Mouse (Mus musculus): ENCODE measurements around the gene St6galnac3. TPM values are rescaled to one million over a fixed set of nuclear protein-coding genes. Genes with fewer than 3 reads are reported as not detected.

St6galnac3 gene
- total RNA-seq, 2 experiments from 2014 or later: 8.5 to 14.8 TPM

DNA sequence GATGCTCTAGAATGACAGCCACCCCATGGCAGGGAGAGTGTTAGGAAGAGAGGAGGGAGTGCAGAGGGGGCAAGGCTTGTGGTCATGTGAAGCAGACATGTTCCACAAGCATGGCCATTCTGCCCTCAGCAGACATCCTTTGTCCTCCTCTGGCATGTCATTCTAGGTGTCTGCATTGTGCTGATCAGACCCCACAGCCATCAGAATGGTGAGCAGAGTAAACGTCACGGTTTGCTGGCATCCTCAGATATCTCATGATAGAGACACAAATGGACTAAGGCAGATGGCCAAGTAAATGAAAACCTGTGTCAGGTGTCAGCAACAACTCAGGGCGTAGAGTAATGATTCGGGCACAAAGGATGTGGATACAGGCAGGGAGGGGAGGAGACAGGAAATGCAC lies 241.3 kb downstream of the St6galnac3 start:
- no peak for DNase-seq
- intact Hi-C loops (cut with DNase I): no loop called here

DNA sequence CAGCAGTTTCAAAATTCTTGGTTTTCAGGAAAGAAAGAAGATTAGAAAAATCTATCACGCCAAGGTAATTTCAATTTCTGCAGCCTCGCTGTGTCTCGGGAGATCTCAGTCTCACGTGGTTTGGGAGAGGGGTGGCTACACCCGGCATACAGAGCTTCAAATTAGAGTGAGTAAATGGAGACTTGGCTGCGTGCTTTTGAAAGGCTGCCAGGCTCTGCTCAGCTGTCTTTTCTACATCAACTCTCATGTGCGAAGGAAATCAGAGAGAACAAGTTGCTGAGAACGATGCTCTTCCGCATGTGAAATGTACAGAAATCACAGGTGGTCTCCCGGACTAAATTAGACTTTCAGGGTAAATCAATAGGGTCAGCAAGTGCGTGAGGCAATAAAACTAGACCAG lies 242.9 kb downstream of the St6galnac3 start:
- no peak for DNase-seq
- intact Hi-C loops (cut with DNase I): no loop called here

- intact Hi-C loops (cut with DNase I): no loop called here
Measured at GRCm38 (mm10) chr3:153481012-153481411, 244.0 kb downstream of the St6galnac3 start.

GRCm38 (mm10) chr3:153480636-153481006 lies 244.4 kb downstream of the St6galnac3 start:
- intact Hi-C loops (cut with DNase I): no loop called here
- no peak for DNase-seq

More at GRCm38 (mm10) chr3:153481012-153481411, 244.0 kb downstream of the St6galnac3 start:
- DNase-seq: no peak

DNA sequence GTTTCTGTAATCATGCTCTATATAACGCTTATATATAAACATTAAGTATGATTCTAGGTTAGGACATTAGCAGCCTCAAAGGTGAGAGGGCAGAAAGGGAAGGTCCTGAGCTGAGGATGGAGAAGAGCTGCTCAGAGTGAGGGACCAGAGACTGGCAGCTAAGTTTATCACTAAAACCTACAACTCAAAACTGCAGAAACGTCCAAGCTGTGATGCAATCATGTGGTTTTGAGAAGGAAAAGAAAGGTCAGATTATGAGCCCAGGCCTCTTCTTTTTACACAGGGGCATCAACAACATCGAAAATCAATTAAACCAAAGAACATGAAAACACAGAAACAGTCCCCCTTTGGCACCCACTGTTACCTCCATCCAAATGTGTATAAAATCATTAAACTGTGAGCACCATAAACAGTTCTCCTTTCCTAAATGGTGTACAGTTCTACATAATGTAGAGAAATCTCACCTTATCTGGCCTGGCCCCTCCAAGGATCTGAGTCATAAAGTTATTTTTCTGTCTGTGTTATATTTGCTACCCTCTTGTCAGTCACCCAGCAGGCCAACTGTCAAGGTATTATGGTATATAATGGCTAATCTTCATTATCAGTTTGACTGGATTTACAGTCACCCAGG lies 244.9 kb downstream of the St6galnac3 start:
- DNase-seq: no peak
- intact Hi-C loops (cut with DNase I): no loop called here

GRCm38 (mm10) chr3:153475919-153476318 lies 249.1 kb downstream of the St6galnac3 start:
- intact Hi-C loops (cut with DNase I): no loop called here
- DNase-seq: no peak

DNA sequence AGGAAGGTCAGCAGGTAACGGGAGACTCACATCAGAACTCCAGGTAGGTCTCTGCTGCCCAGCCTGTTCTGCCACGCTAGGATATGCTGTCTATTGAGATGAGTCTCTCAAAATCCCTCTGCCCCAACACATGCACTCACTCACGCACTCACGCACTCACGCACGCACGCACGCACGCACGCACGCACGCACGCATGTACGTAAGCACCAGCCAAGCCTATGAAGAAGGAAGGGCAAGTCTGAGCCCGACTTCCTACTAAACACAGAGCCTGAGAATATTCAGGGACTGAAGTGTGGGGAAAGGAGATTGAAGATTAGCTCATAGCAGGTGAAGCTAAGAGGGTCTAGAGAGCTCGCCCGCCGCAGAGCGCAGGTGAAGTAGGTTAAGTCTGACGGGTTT lies 249.5 kb downstream of the St6galnac3 start:
- intact Hi-C loops (cut with DNase I): no loop called here
- DNase-seq: no peak

DNA sequence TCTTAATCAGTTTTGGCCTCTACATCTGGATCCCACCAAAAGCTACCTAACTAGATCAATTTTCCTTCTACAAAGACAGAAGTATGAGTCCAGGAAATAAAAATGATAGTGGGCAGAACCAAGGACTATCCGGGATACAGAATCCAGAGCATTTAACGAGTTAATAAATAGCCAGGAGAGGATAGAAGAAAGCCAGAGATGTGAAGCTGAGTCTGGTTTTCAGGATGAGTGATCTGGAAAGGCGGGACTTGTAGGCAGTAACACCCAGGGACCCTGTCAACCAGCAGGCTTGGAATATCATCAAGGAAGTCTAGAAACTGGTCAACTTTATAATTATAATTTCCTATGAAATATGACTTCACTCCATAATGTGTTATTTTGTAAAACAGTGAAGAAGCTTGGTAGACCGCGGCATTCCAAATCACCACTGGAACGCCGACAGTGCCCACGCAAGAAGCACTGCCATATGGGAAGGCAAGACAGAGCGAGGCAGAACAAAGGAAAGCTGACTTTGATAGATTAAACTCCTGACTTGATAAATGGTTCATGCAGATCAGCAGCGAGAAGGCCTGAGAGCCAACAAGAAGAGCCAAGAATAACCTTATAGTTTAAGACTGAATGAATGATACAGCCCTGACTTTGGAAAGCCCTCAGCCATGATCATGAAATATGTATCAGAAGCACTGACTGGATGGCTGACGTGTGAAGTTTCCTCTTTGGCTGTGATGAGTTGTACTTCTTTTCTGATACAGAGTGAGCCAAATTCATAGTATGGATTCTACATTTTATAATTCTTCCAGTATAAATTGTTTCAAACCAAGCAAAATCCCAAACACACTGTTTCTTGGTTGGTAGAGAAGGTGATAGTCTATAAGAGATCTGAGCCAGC lies 252.1 kb downstream of the St6galnac3 start:
- intact Hi-C loops (cut with DNase I): no loop called here
- DNase-seq: no peak

DNA sequence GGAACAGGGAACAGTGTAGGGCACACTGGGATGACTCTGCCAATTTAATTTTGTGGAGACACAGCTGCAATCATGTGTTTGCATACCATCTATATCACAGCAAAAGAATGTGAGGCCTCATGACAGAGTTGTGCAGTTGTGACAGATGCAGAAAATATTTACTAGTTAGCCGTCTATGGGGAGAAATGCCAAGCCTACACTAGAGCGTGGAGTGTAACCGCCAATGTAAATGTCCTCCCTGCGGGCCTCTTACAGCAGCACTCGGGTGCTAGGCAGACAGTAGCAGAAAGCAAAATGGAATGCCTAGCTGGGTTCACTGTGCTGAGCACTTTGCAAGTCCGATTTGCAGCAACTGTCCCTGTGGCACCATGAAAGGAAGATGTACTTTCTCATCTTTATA lies 261.1 kb downstream of the St6galnac3 start:
- DNase-seq: peak in 1 of 2 experiments; percentile 4
- intact Hi-C loops (cut with DNase I): no loop called here

DNA sequence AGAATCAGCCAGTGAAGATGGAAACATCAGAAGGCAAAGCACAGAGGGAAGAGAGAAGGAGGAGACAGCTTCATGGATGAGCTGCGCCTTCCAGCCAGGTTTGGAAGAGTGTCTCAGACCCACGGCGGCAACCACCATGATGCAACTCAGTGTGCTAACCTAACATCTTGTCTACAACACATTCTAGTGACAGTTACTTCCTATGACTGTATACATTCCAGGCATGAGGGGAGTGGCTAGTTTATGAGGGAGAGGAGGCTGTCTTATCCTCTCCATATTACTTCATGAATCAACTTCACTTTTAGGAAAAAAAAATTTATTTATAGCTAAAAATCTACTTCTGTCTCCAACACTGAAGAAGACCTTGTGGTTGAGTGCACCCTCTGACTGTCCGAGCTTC lies 264.8 kb downstream of the St6galnac3 start:
- intact Hi-C loops (cut with DNase I): no loop called here
- no peak for DNase-seq

- intact Hi-C loops (cut with DNase I): no loop called here
- no peak for DNase-seq
Measured at GRCm38 (mm10) chr3:153458593-153458992, 266.4 kb downstream of the St6galnac3 start.

DNA sequence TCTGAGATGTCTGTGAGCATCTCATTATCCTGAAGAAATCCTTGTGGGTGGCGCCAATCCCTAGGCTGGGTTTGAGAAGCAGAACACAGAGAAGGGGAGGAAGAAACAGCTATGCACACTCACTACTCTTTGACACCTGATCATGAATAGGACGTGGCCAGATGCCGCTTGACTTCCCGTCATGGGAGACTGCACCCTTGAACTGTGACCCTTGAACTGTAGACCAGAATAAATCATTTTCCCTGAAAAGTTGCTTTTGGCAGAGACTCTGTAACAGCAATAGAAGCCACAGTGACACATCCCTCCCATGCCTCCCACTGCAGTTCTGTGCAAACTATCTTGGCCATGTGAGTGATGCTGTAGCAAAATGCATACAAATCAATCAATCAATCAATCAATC lies 267.3 kb downstream of the St6galnac3 start:
- no peak for DNase-seq
- intact Hi-C loops (cut with DNase I): no loop called here

GRCm38 (mm10) chr3:153457203-153457602 lies 267.8 kb downstream of the St6galnac3 start:
- intact Hi-C loops (cut with DNase I): no loop called here
- peak; percentile 6 to 15 for DNase-seq

DNA sequence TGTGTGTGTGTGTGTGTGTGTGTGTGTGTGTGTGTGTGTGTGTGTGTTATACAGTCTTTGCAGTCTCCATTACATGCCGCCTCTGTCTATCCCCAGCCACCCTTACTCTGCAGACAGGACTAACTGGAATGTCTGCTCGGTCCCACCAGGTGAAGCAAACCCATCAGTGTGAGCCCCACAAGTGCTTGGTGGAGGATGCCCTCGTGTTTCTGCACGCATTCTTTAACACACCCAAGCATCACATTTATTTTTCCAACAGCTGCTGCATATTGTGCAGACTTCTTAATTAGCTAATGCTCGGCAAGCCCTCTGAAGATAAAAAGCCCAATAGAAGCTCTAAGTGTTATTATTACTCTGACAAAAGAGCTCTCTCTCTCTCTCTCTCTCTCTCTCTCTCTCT lies 268.7 kb downstream of the St6galnac3 start:
- intact Hi-C loops (cut with DNase I): no loop called here
- DNase-seq: no peak

- no peak for DNase-seq
- intact Hi-C loops (cut with DNase I): no loop called here
Measured at GRCm38 (mm10) chr3:153453127-153454049, 271.6 kb downstream of the St6galnac3 start.

- no peak for DNase-seq
- intact Hi-C loops (cut with DNase I): no loop called here
Measured at GRCm38 (mm10) chr3:153452299-153452996, 272.5 kb downstream of the St6galnac3 start.

GRCm38 (mm10) chr3:153441329-153441728 lies 283.6 kb downstream of the St6galnac3 start:
- intact Hi-C loops (cut with DNase I): no loop called here
- no peak for DNase-seq

GRCm38 (mm10) chr3:153436076-153437021 lies 288.6 kb downstream of the St6galnac3 start:
- intact Hi-C loops (cut with DNase I): no loop called here
- no peak for DNase-seq

GRCm38 (mm10) chr3:153433010-153433409 lies 292.0 kb downstream of the St6galnac3 start:
- DNase-seq: no peak
- intact Hi-C loops (cut with DNase I): no loop called here

All from heart, postnatal 10 days (tissue).